Mouse (Mus musculus): ENCODE measurements at regions not wholly inside any gene's neighbourhood (a gene's known extent, or its start where the extent isn't known, plus 50 kb on each side); places are given as distances from the start of the nearest gene placed in this dataset.

GRCm38 (mm10) chr3:149721832-149722231 lies 731.5 kb upstream of the Adgrl2 start:
- TF ChIP-seq CTCF (conservative IDR thresholded peaks at IDR 0.05; ENCODE audit: low read length): no peak
- no peak for TF ChIP-seq NANOG (IDR thresholded peaks at IDR 0.05; ENCODE audit: borderline replicate concordance, low read length)
- TF ChIP-seq POU5F1 (IDR thresholded peaks at IDR 0.05; ENCODE audit: borderline replicate concordance, low read length): no peak
- Histone ChIP-seq H3K4me3 (replicated peaks; ENCODE audit: low read length) (no peak overlapping the region), H3K4me1 (replicated peaks; ENCODE audit: low read depth, low read length) (no peaks in the 10 kb centered on the region), H3K9me3 (ENCODE audit: low read length) (no peaks in the 10 kb centered on the region), H3K36me3 (ENCODE audit: insufficient read depth, low read length) (no peaks in the 10 kb centered on the region), H3K27me3 (ENCODE audit: insufficient read depth, low read length) (no peaks in the 10 kb centered on the region)

- H3K4me1 ChIP-seq (replicated peaks; ENCODE audit: low read depth, low read length): no peaks in the 10 kb centered on the region
- no peak for TF ChIP-seq POU5F1 (IDR thresholded peaks at IDR 0.05; ENCODE audit: borderline replicate concordance, low read length)
- no peak for TF ChIP-seq NANOG (IDR thresholded peaks at IDR 0.05; ENCODE audit: borderline replicate concordance, low read length)
- no peak for TF ChIP-seq CTCF (conservative IDR thresholded peaks at IDR 0.05; ENCODE audit: low read length)
- H3K36me3 ChIP-seq (ENCODE audit: insufficient read depth, low read length): no peaks in the 10 kb centered on the region
- H3K9me3 ChIP-seq (ENCODE audit: low read length): no peaks in the 10 kb centered on the region
- H3K4me3 ChIP-seq (replicated peaks; ENCODE audit: low read length): no peak overlapping the region
- no peaks in the 10 kb centered on the region for H3K27me3 ChIP-seq (ENCODE audit: insufficient read depth, low read length)
Observed at GRCm38 (mm10) chr3:149720306-149720705, 730.0 kb upstream of the Adgrl2 start.

- Histone ChIP-seq H3K9me3 (ENCODE audit: low read length) (no peaks in the 10 kb centered on the region), H3K36me3 (ENCODE audit: insufficient read depth, low read length) (no peaks in the 10 kb centered on the region), H3K4me3 (replicated peaks; ENCODE audit: low read length) (no peak overlapping the region), H3K27me3 (ENCODE audit: insufficient read depth, low read length) (no peaks in the 10 kb centered on the region), H3K4me1 (replicated peaks; ENCODE audit: low read depth, low read length) (no peaks in the 10 kb centered on the region)
- TF ChIP-seq NANOG (IDR thresholded peaks at IDR 0.05; ENCODE audit: borderline replicate concordance, low read length) (no peak), CTCF (conservative IDR thresholded peaks at IDR 0.05; ENCODE audit: low read length) (no peak), POU5F1 (IDR thresholded peaks at IDR 0.05; ENCODE audit: borderline replicate concordance, low read length) (no peak)
Observed at GRCm38 (mm10) chr3:149705724-149706123, 715.4 kb upstream of the Adgrl2 start.

- H3K9me3 ChIP-seq (ENCODE audit: low read length): no peaks in the 10 kb centered on the region
- H3K4me3 ChIP-seq (replicated peaks; ENCODE audit: low read length): no peak overlapping the region
- H3K4me1 ChIP-seq (replicated peaks; ENCODE audit: low read depth, low read length): no peaks in the 10 kb centered on the region
- TF ChIP-seq POU5F1 (IDR thresholded peaks at IDR 0.05; ENCODE audit: borderline replicate concordance, low read length): no peak
- TF ChIP-seq NANOG (IDR thresholded peaks at IDR 0.05; ENCODE audit: borderline replicate concordance, low read length): no peak
- no peak for TF ChIP-seq CTCF (conservative IDR thresholded peaks at IDR 0.05; ENCODE audit: low read length)
- no peaks in the 10 kb centered on the region for H3K27me3 ChIP-seq (ENCODE audit: insufficient read depth, low read length)
- H3K36me3 ChIP-seq (ENCODE audit: insufficient read depth, low read length): no peaks in the 10 kb centered on the region
Observed at GRCm38 (mm10) chr3:149705322-149705721, 715.0 kb upstream of the Adgrl2 start.

GRCm38 (mm10) chr3:149704478-149704877 lies 714.1 kb upstream of the Adgrl2 start:
- TF ChIP-seq NANOG (IDR thresholded peaks at IDR 0.05; ENCODE audit: borderline replicate concordance, low read length) (no peak), CTCF (conservative IDR thresholded peaks at IDR 0.05; ENCODE audit: low read length) (no peak), POU5F1 (IDR thresholded peaks at IDR 0.05; ENCODE audit: borderline replicate concordance, low read length) (no peak)
- Histone ChIP-seq H3K36me3 (ENCODE audit: insufficient read depth, low read length) (no peaks in the 10 kb centered on the region), H3K27me3 (ENCODE audit: insufficient read depth, low read length) (no peaks in the 10 kb centered on the region), H3K9me3 (ENCODE audit: low read length) (no peaks in the 10 kb centered on the region), H3K4me1 (replicated peaks; ENCODE audit: low read depth, low read length) (no peaks in the 10 kb centered on the region), H3K4me3 (replicated peaks; ENCODE audit: low read length) (no peak overlapping the region)

- Histone ChIP-seq H3K27me3 (ENCODE audit: insufficient read depth, low read length) (no peaks in the 10 kb centered on the region), H3K36me3 (ENCODE audit: insufficient read depth, low read length) (no peaks in the 10 kb centered on the region), H3K4me3 (replicated peaks; ENCODE audit: low read length) (no peak overlapping the region), H3K9me3 (ENCODE audit: low read length) (no peaks in the 10 kb centered on the region), H3K4me1 (replicated peaks; ENCODE audit: low read depth, low read length) (no peaks in the 10 kb centered on the region)
- TF ChIP-seq POU5F1 (IDR thresholded peaks at IDR 0.05; ENCODE audit: borderline replicate concordance, low read length): no peak
- TF ChIP-seq NANOG (IDR thresholded peaks at IDR 0.05; ENCODE audit: borderline replicate concordance, low read length): no peak
- TF ChIP-seq CTCF (conservative IDR thresholded peaks at IDR 0.05; ENCODE audit: low read length): no peak
Observed at GRCm38 (mm10) chr3:149683561-149683960, 693.2 kb upstream of the Adgrl2 start.

GRCm38 (mm10) chr3:149682246-149682645 lies 691.9 kb upstream of the Adgrl2 start:
- Histone ChIP-seq H3K9me3 (ENCODE audit: low read length) (no peaks in the 10 kb centered on the region), H3K4me1 (replicated peaks; ENCODE audit: low read depth, low read length) (no peaks in the 10 kb centered on the region), H3K36me3 (ENCODE audit: insufficient read depth, low read length) (no peaks in the 10 kb centered on the region), H3K27me3 (ENCODE audit: insufficient read depth, low read length) (no peaks in the 10 kb centered on the region), H3K4me3 (replicated peaks; ENCODE audit: low read length) (no peak overlapping the region)
- TF ChIP-seq CTCF (conservative IDR thresholded peaks at IDR 0.05; ENCODE audit: low read length): no peak
- no peak for TF ChIP-seq POU5F1 (IDR thresholded peaks at IDR 0.05; ENCODE audit: borderline replicate concordance, low read length)
- no peak for TF ChIP-seq NANOG (IDR thresholded peaks at IDR 0.05; ENCODE audit: borderline replicate concordance, low read length)

- H3K4me3 ChIP-seq (replicated peaks; ENCODE audit: low read length): no peak overlapping the region
- H3K36me3 ChIP-seq (ENCODE audit: insufficient read depth, low read length): no peaks in the 10 kb centered on the region
- H3K4me1 ChIP-seq (replicated peaks; ENCODE audit: low read depth, low read length): no peaks in the 10 kb centered on the region
- no peaks in the 10 kb centered on the region for H3K27me3 ChIP-seq (ENCODE audit: insufficient read depth, low read length)
- no peaks in the 10 kb centered on the region for H3K9me3 ChIP-seq (ENCODE audit: low read length)
- TF ChIP-seq NANOG (IDR thresholded peaks at IDR 0.05; ENCODE audit: borderline replicate concordance, low read length): no peak
- no peak for TF ChIP-seq CTCF (conservative IDR thresholded peaks at IDR 0.05; ENCODE audit: low read length)
- TF ChIP-seq POU5F1 (IDR thresholded peaks at IDR 0.05; ENCODE audit: borderline replicate concordance, low read length): no peak
Observed at GRCm38 (mm10) chr3:149673926-149674325, 683.6 kb upstream of the Adgrl2 start.

GRCm38 (mm10) chr3:149664624-149665023 lies 674.3 kb upstream of the Adgrl2 start:
- no peaks in the 10 kb centered on the region for H3K36me3 ChIP-seq (ENCODE audit: insufficient read depth, low read length)
- TF ChIP-seq POU5F1 (IDR thresholded peaks at IDR 0.05; ENCODE audit: borderline replicate concordance, low read length): no peak
- H3K4me3 ChIP-seq (replicated peaks; ENCODE audit: low read length): no peak overlapping the region
- peaks cover 4% of the 10 kb centered on the region; the same call in 1 of the 2 replicates for H3K9me3 ChIP-seq (ENCODE audit: low read length)
- H3K4me1 ChIP-seq (replicated peaks; ENCODE audit: low read depth, low read length): no peaks in the 10 kb centered on the region
- H3K27me3 ChIP-seq (ENCODE audit: insufficient read depth, low read length): no peaks in the 10 kb centered on the region
